Mouse (Mus musculus) brain, embryonic 14.5 days (tissue): ENCODE data around the gene Trim72.

ENCODE experiments used
- CTCF ChIP-seq: fragments of 200-500 bp; IDR thresholded peaks from 2 replicates; pipeline ENCODE4 v1.5.1; 2012; ENCODE audit warnings: inconsistent platforms, mild to moderate bottlenecking, moderate library complexity, borderline replicate concordance; ENCODE audit not compliant: insufficient read depth, insufficient read length; ENCODE audit errors: extremely low read depth
- POLR2A ChIP-seq: fragments of 200-500 bp; IDR thresholded peaks from 2 replicates; pipeline ENCODE4 v1.6.1; 2012; ENCODE audit warnings: mild to moderate bottlenecking, inconsistent platforms, borderline replicate concordance; ENCODE audit not compliant: poor library complexity, insufficient read depth, insufficient read length, severe bottlenecking; ENCODE audit errors: extremely low read depth

DNA sequence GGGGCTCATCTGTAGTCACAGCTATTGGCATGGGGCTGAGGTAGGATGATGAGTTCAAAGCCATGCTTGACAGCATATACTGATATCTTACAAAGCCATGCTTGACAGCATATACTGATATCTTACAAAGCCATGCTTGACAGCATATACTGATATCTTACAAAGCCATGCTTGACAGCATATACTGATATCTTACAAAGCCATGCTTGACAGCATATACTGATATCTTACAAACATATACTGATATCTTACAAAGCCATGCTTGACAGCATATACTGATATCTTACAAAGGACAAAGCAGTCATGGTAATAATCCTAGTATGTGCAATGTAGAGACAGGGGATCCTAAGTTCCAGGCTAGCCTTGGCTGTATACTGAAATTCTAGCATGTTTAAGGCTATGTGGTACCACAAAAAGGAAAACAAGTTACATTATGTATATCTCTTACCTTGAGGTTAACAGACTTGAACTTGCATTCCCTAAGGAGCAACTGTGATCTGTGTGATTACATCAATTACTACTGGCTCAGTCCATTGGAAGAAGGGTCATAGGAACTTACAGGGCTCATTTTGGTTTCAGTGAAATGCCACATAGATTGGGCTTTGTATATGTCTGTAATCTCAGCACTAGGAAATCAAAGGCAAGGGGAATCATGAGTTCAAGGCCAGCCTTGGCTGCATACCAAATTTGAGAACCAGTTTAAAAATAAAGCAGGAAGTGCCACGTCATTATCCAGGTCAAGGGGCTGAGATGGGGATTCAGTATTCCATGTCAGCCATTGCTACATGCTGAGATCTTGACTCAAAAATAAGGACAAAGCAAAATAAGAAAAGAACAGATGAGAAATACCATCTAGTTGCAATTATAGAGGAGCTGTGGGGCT is 3.4 kb upstream of the Trim72 start:
- TF ChIP-seq CTCF (no peak), POLR2A (no peak)
